Mouse (Mus musculus): ENCODE measurements around the gene Afg1l.

GRCm38 (mm10) chr10:42291360-42291759, 187.0 kb downstream of the Afg1l start:
- peak; percentile 78 for TF ChIP-seq CTCF (IDR thresholded peaks at IDR 0.05; ENCODE audit: insufficient read depth, low read length)
- TF ChIP-seq POLR2A (IDR thresholded peaks at IDR 0.05; ENCODE audit: borderline replicate concordance, extremely low read depth, low read depth, low read length), result no peak
